Mouse (Mus musculus): ENCODE measurements around the gene Vmn1r159.
"Not testable (repeated sequence)": the region's sequence is repeated elsewhere in the genome, so short reads cannot be mapped to it uniquely, and the experiment has no call there.

Gene Vmn1r159

GRCm38 (mm10) chr7:22843505-22843904, at the start of gene Vmn1r159:
TSS of gene Vmn1r159 (minus strand) at chr7:22843605.
- CTCF ChIA-PET = not testable (repeated sequence)

GRCm38 (mm10) chr7:22870924-22871323, 27.5 kb upstream of the Vmn1r159 start, which contains the start of gene Vmn1r160:
TSS of gene Vmn1r160 (plus strand) at chr7:22871224.
- CTCF ChIA-PET = not testable (repeated sequence)

Data from spleen, embryonic (tissue).